Mouse (Mus musculus): Measurements from ENCODE around the gene Prune1.

- TF ChIP-seq POLR2A (IDR thresholded peaks at IDR 0.05; ENCODE audit: borderline replicate concordance, extremely low read depth, insufficient read depth, insufficient read length, poor library complexity, severe bottlenecking) (no peak), CTCF (IDR thresholded peaks at IDR 0.05; ENCODE audit: borderline replicate concordance, extremely low read depth, insufficient read depth, insufficient read length) (no peak)
Observed at GRCm38 (mm10) chr3:95213609-95213975, 68.3 kb downstream of the Prune1 start.

Measured in brain, embryonic 14.5 days (tissue).